Mouse (Mus musculus) 3134 (cell line): ENCODE data around the gene Btbd35f15.
"Not testable (repeated sequence)": the region's sequence is repeated elsewhere in the genome, so short reads cannot be mapped to it uniquely, and the experiment has no call there.

Source experiments
- DNase-seq: peaks from one replicate; pipeline ENCODE4 v3.0.0-alpha.2; 2011; ENCODE audit warnings: low spot score; ENCODE audit not compliant: insufficient read length; ENCODE audit errors: extremely low read depth

Btbd35f15 gene

DNA sequence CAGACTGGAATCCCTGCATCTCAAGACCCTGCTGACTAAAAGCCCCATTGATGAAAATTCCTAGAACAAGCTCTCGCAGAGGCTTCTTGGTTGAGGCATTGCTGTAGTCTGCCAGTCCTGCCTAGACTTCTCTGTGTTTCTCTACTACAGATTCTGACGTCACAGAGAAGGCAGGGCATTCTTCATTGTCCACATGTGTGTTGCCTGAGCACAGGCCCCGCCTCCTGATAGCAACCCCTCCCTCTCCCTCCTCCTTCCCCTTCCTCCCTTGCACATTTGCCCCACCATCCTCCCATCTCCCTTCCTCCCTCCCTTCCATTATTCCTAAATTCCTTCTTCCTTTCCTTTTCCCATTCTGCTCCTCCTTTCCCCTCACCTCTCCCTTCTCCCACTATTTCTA is at the start of gene Btbd35f15:
Gene Btbd35f15, minus strand, starts transcription at position 101 of the 400 bp plus-strand sequence.
- not testable (repeated sequence) for DNase-seq
